Mouse (Mus musculus) monocyte, adult 2 months (primary cell): ENCODE data around the gene Ifi27l2b.
A peak's percentile ranks its signal among the peaks of the same experiment; 100 is the strongest.
"Not testable (repeated sequence)": the region's sequence is repeated elsewhere in the genome, so short reads cannot be mapped to it uniquely, and the experiment has no call there.

Experiments used
- DNase-seq, 2 experiments: peaks; one replicate each; pipeline ENCODE4 v3.0.0; 2022; ENCODE audit warnings: low spot score in 2 of 2, low read depth in 1 of 2

Ifi27l2b gene

GRCm38 (mm10) chr12:103457140-103457539 lies at the start of gene Ifi27l2b:
Gene Ifi27l2b, minus strand, starts transcription at chr12:103457223.
- no peak for DNase-seq

GRCm38 (mm10) chr12:103504402-103504801 lies 47.4 kb upstream of the Ifi27l2b start:
- no peak for DNase-seq

GRCm38 (mm10) chr12:103503300-103503699 lies 46.3 kb upstream of the Ifi27l2b start:
- no peak for DNase-seq

- no peak for DNase-seq
Observed at GRCm38 (mm10) chr12:103499261-103499660, 42.2 kb upstream of the Ifi27l2b start.

GRCm38 (mm10) chr12:103498768-103499167 lies 41.7 kb upstream of the Ifi27l2b start:
- no peak for DNase-seq

- peak in 1 of 2 experiments; percentile 26 for DNase-seq
Observed at GRCm38 (mm10) chr12:103494486-103494885, 37.5 kb upstream of the Ifi27l2b start.

- DNase-seq, result peak; percentile 13 to 39
Observed at GRCm38 (mm10) chr12:103492767-103493166, 35.7 kb upstream of the Ifi27l2b start.

- DNase-seq, result no peak
Observed at GRCm38 (mm10) chr12:103491091-103491730, 34.2 kb upstream of the Ifi27l2b start.

GRCm38 (mm10) chr12:103487750-103488149 lies 30.7 kb upstream of the Ifi27l2b start:
- no peak for DNase-seq

GRCm38 (mm10) chr12:103487276-103487675 lies 30.3 kb upstream of the Ifi27l2b start:
- no peak for DNase-seq

- DNase-seq, result no peak
Observed at GRCm38 (mm10) chr12:103486726-103487125, 29.7 kb upstream of the Ifi27l2b start.

GRCm38 (mm10) chr12:103484200-103484972 lies 27.4 kb upstream of the Ifi27l2b start:
- DNase-seq, result not testable (repeated sequence)

GRCm38 (mm10) chr12:103482781-103483180 lies 25.8 kb upstream of the Ifi27l2b start:
- DNase-seq, result no peak

- no peak for DNase-seq
Observed at GRCm38 (mm10) chr12:103481671-103482070, 24.6 kb upstream of the Ifi27l2b start.

GRCm38 (mm10) chr12:103477461-103478015 lies 20.5 kb upstream of the Ifi27l2b start:
- DNase-seq, result no peak

- DNase-seq, result no peak
Observed at GRCm38 (mm10) chr12:103476779-103477389, 19.9 kb upstream of the Ifi27l2b start.

- DNase-seq, result no peak
Observed at GRCm38 (mm10) chr12:103474481-103474880, 17.5 kb upstream of the Ifi27l2b start.

GRCm38 (mm10) chr12:103456727-103457126 lies 296 bp downstream of the Ifi27l2b start:
- not testable (repeated sequence) for DNase-seq

- DNase-seq, result no peak
Observed at GRCm38 (mm10) chr12:103453361-103453760, 3.7 kb downstream of the Ifi27l2b start.

GRCm38 (mm10) chr12:103445060-103445459 lies 12.0 kb downstream of the Ifi27l2b start:
- no peak for DNase-seq

- DNase-seq, result not testable (repeated sequence)
Observed at GRCm38 (mm10) chr12:103444261-103444660, 12.8 kb downstream of the Ifi27l2b start.

GRCm38 (mm10) chr12:103443524-103443923 lies 13.5 kb downstream of the Ifi27l2b start, which contains the start of gene Ifi27l2a:
Gene Ifi27l2a, minus strand, starts transcription at chr12:103443680.
- no peak for DNase-seq
